Mouse (Mus musculus) ES-E14 (cell line): ENCODE measurements around the gene Borcs7. TPM values are rescaled to one million over a fixed set of nuclear protein-coding genes. Genes with fewer than 3 reads are reported as not detected.

Experiments
- DNase-seq: peaks from one replicate; pipeline ENCODE4 v3.0.0-alpha.2; 2013; ENCODE audit warnings: low read depth, low spot score
- H3K27ac ChIP-seq: 2 replicates; pipeline ENCODE4 v1.5.1; 2012; ENCODE audit warnings: low read depth, mild to moderate bottlenecking, low read length, moderate library complexity, mixed read lengths; ENCODE audit not compliant: poor library complexity, insufficient read depth, severe bottlenecking
- H3K36me3 ChIP-seq: 2 replicates; pipeline ENCODE4 v1.6.1; 2012; ENCODE audit warnings: mild to moderate bottlenecking, low read length, moderate library complexity, mixed read lengths; ENCODE audit not compliant: control insufficient read depth, poor library complexity, insufficient read depth, severe bottlenecking
- H3K4me1 ChIP-seq, 2 experiments: fragments of 150-350 bp in 1 of 2; sonication (generic) in 1 of 2; 2 replicates each; pipeline ENCODE4 v1.6.1; 2012; ENCODE audit warnings: low read length in 2 of 2, mild to moderate bottlenecking in 1 of 2, mixed read lengths in 1 of 2; ENCODE audit not compliant: control insufficient read depth in 2 of 2, insufficient read depth in 2 of 2, poor library complexity in 1 of 2
- H3K4me3 ChIP-seq, 2 experiments: fragments of 150-350 bp in 1 of 2; sonication (generic) in 1 of 2; 2 replicates each; pipeline ENCODE4 v1.5.1; 2012; ENCODE audit warnings: low read length in 2 of 2, low read depth in 1 of 2, mild to moderate bottlenecking in 1 of 2, mixed read lengths in 1 of 2; ENCODE audit not compliant: insufficient read depth in 1 of 2, poor library complexity in 1 of 2, severe bottlenecking in 1 of 2
- H3K9ac ChIP-seq: 2 replicates; pipeline ENCODE4 v1.6.1; 2012; ENCODE audit warnings: low read depth, mild to moderate bottlenecking, low read length, mixed read lengths; ENCODE audit not compliant: poor library complexity, insufficient read depth, severe bottlenecking
- H3K9me3 ChIP-seq: fragments of 150-350 bp; sonication (generic); 2 replicates; pipeline ENCODE4 v1.6.1; 2012; ENCODE audit warnings: low read depth, mild to moderate bottlenecking, low read length; ENCODE audit not compliant: control insufficient read depth, insufficient read depth
- CHD2 ChIP-seq: IDR thresholded peaks from 2 replicates; pipeline ENCODE4 v1.6.1; 2014; ENCODE audit warnings: mild to moderate bottlenecking, low read depth, low read length, inconsistent platforms
- HCFC1 ChIP-seq: IDR thresholded peaks from 2 replicates; pipeline ENCODE4 v1.6.1; 2012; ENCODE audit warnings: low read length, inconsistent platforms, borderline replicate concordance; ENCODE audit not compliant: insufficient read depth
- MAFK ChIP-seq: IDR thresholded peaks from 2 replicates; pipeline ENCODE4 v1.6.1; 2014; ENCODE audit warnings: mild to moderate bottlenecking, low read depth, low read length, inconsistent platforms; ENCODE audit not compliant: insufficient read depth
- ZC3H11A ChIP-seq: IDR thresholded peaks from 2 replicates; pipeline ENCODE4 v1.6.1; 2012; ENCODE audit warnings: low read depth, mild to moderate bottlenecking, inconsistent platforms, low read length, borderline replicate concordance
- ZNF384 ChIP-seq: IDR thresholded peaks from 2 replicates; pipeline ENCODE4 v1.6.1; 2012; ENCODE audit warnings: low read depth, low read length, inconsistent platforms
- in situ Hi-C, 2 experiments: fragments of 600-800 bp; cut with MboI; formaldehyde crosslinking; loops; one replicate each; pipeline ENCODE4 v1.15.1; 2025; ENCODE audit warnings: low sequenced_read_pairs in 2 of 2, inconsistent platforms in 1 of 2; ENCODE audit not compliant: unreplicated experiment in 2 of 2
- total RNA-seq: library from RNA; depleted of rRNA; stranded (reverse); fragments of 300-350 nt; gene quantifications from 2 replicates; pipeline ENCODE4 v1.2.3, GENCODE M21; 2012

The Borcs7 gene
- total RNA-seq, 1 experiment = 2.1 TPM

DNA sequence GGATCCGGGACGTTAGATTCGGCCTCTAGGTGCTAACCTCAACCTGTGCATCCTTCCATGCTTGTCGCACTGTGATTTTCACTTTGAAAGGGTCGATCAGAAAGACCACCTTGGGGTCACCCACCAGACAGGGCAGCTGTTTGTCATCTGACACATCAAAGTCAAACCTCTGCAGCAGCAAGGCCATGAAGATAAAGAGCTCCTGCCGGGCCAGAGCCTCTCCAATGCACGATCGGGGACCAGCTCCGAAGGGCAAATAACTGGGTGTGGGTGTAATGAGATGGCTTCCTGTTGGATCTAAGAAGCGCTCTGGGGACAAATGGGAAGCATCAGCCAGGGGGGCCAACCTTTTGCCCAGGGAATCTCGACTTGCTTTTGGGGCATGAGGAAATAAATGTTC, 22.4 kb upstream of the Borcs7 start:
- Histone ChIP-seq H3K9me3 (no peaks in the 10 kb centered on the region), H3K27ac (no peak overlapping the region), H3K36me3 (no peaks in the 10 kb centered on the region), H3K4me3 (no peak overlapping the region), H3K9ac (no peak overlapping the region), H3K4me1 (no peaks in the 10 kb centered on the region)
- TF ChIP-seq CHD2 (no peak), MAFK (no peak), ZC3H11A (no peak), HCFC1 (no peak), ZNF384 (no peak)
- in situ Hi-C loops = loop anchor here (10.0 kb wide), 1 partner anchor 208 kb away; no protein-coding TSS in a partner anchor
- DNase-seq = no peak

- Histone ChIP-seq H3K4me1 (no peaks in the 10 kb centered on the region), H3K9ac (no peak overlapping the region), H3K27ac (no peak overlapping the region), H3K4me3 (no peak overlapping the region), H3K9me3 (no peaks in the 10 kb centered on the region), H3K36me3 (no peaks in the 10 kb centered on the region)
- DNase-seq = no peak
- TF ChIP-seq CHD2 (no peak), MAFK (no peak), HCFC1 (no peak), ZNF384 (no peak), ZC3H11A (no peak)
- in situ Hi-C loops = loop anchor here (10.0 kb wide), 1 partner anchor 207 kb away; no protein-coding TSS in a partner anchor
These were observed 21.4 kb upstream of the Borcs7 start for GRCm38 (mm10) chr19:46668263-46668662.

DNA sequence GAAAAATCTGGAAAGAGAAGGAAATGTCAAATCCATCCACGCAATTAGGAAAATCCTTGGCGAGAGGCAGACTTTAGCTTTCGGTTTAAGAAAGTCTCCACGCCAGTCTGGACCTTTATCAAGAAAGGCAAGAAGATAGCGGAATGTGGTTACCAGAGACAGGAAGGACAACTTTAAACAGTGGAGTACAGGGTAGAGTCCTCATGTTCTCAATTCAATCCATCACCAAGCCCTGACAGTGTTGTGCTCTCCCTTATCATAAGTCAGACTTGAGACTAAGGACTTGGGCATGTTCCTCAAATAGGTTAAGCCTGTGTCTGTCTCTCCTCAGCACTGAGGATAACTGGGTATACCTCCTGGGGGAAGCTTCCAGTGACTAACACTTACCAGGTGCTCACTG, 19.9 kb upstream of the Borcs7 start:
- Histone ChIP-seq H3K9me3 (no peaks in the 10 kb centered on the region), H3K4me3 (no peak overlapping the region), H3K9ac (no peak overlapping the region), H3K36me3 (no peaks in the 10 kb centered on the region), H3K27ac (no peak overlapping the region), H3K4me1 (no peaks in the 10 kb centered on the region)
- no peak for DNase-seq
- TF ChIP-seq ZC3H11A (no peak), HCFC1 (no peak), MAFK (no peak), ZNF384 (no peak), CHD2 (no peak)
- in situ Hi-C loops = loop anchor here (10.0 kb wide), 1 partner anchor 205 kb away; no protein-coding TSS in a partner anchor

DNA sequence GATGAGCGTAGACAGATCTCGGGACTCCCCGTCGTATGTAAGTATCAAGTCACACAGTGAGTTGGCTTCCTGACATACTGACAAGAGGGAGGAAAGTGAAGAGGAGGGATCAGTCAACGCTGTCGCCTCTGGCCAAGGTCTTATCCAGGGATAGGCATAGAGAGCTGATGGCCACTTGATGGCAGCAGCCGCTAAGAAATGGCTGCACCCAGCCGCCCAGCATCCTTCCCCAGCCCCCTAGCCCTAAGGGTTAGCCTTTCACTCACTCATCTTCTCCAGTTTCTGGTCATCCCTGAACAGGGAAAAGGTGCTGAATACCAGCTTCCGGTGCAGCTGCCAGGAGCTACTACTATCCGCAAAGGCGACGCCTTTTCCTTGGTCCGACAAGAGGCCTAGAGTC, 19.0 kb upstream of the Borcs7 start:
- Histone ChIP-seq H3K9ac (no peak overlapping the region), H3K36me3 (no peaks in the 10 kb centered on the region), H3K27ac (no peak overlapping the region), H3K4me3 (no peak overlapping the region), H3K4me1 (no peaks in the 10 kb centered on the region), H3K9me3 (no peaks in the 10 kb centered on the region)
- DNase-seq = peak; percentile 36
- in situ Hi-C loops = no loop called here
- no peak for TF ChIP-seq CHD2
- no peak for TF ChIP-seq HCFC1
- no peak for TF ChIP-seq ZNF384
- no peak for TF ChIP-seq MAFK
- TF ChIP-seq ZC3H11A = peak; percentile 92; the same call in 1 of the 2 replicates
